Mouse (Mus musculus) neutrophil, adult 83 days (primary cell): ENCODE results near the gene Olfr27. TPM values are rescaled to one million over a fixed set of nuclear protein-coding genes. Genes with fewer than 3 reads are reported as not detected.

Experiments
- total RNA-seq, 2 experiments: library from RNA; stranded (reverse); gene quantifications; one replicate each; pipeline ENCODE4 v1.2.4; 2023

Gene Olfr27
- total RNA-seq = not detected

GRCm38 (mm10) chr9:39127831-39128230, at the start of gene Olfr27:
TSS of gene Olfr27 (plus strand) at chr9:39128131.

DNA sequence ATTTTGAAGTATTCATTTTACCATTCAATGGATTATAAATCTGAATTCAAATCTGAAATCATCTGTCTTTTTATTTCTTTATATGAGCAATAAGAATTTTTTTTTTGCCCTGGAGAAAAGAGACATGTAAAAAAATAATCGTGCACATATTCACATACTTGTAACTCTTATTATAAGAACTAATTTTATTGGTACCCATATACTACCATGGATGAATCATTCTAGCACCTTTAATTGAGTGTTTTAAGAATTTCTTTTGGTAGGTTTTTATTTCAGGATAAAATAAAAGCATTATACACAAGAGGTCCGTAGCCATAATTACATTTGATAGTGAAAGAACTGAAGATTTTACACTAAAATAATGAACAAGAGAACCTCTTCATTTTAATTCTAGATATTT, 49.1 kb upstream of the Olfr27 start, which contains the start of gene Olfr938:
Gene Olfr938, minus strand, starts transcription at position 101 of the 400 bp plus-strand sequence.

GRCm38 (mm10) chr9:39166004-39166403, 38.1 kb downstream of the Olfr27 start, which contains the start of gene Olfr943:
TSS of gene Olfr943 (plus strand) at chr9:39166304.

Other genes starting within 250 kb of the Olfr27 start
- not detected for gene Olfr930, start 198.3 kb upstream of the Olfr27 start, total RNA-seq
- gene Olfr933, start 155.8 kb upstream of the Olfr27 start, total RNA-seq = not detected
- gene Olfr934, start 139.8 kb upstream of the Olfr27 start, total RNA-seq = not detected
- not detected for gene Olfr935, start 128.4 kb upstream of the Olfr27 start, total RNA-seq
- gene Olfr146, start 104.8 kb upstream of the Olfr27 start, total RNA-seq = not detected
- not detected for gene Olfr937, start 63.2 kb upstream of the Olfr27 start, total RNA-seq
- not detected for gene Olfr938, start 49.2 kb upstream of the Olfr27 start, total RNA-seq
- gene Olfr943, start 38.2 kb downstream of the Olfr27 start, total RNA-seq = not detected
- not detected for gene Olfr944, start 73.8 kb downstream of the Olfr27 start, total RNA-seq
- gene Olfr1537, start 121.9 kb downstream of the Olfr27 start, total RNA-seq = not detected
- not detected for gene Olfr945, start 148.7 kb downstream of the Olfr27 start, total RNA-seq
- not detected for gene Olfr948, start 197.9 kb downstream of the Olfr27 start, total RNA-seq